Mouse (Mus musculus): ENCODE results near the gene Gm47995.

Gene Gm47995

DNA sequence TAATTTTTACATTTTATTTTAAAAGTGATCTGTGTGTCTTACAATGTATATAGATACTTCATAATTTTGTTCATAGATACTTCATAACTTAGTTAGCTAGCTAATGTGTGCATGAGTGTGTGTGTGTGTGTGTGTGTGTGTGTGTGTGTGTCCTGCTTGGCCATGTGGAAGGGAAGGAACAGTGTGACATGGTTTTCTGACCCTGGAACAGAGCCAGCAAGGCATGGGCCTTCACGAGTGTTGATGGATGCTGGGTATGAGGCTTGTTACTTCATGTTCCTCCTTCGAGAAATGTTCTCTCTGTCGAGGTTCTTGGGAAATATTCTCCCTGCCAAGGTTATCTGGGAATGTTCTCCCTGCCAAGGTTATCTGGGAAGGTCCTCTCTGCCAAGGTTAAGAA, 35.5 kb downstream of the Gm47995 start:
- no peak for DNase-seq

- no peak for DNase-seq
These were observed 37.3 kb downstream of the Gm47995 start for GRCm38 (mm10) chr1:151235574-151235973.

- peak; percentile 24 to 44 for DNase-seq
These were observed 38.1 kb downstream of the Gm47995 start for GRCm38 (mm10) chr1:151236141-151236930.

- DNase-seq: no peak
These were observed 39.5 kb downstream of the Gm47995 start for GRCm38 (mm10) chr1:151237780-151238179.

DNA sequence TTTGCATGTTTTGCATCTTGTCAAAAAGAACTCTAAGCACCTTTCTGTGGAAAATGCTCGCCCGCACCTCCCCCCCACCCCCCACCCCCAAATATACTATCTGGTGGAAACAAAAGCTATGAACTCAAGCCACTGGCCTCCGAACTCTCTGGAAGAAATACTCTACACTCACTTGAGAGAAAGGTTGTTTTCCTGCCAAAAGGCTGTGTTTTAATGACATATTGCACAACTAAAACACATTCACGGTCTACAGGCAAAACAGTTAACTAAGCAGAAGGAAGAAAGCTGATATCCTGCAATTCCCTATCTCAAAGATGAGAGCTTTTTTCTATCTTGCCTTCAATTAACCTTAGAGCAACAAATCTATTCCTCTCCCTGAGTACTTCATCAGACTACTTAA, 45.1 kb downstream of the Gm47995 start:
- no peak for DNase-seq

DNA sequence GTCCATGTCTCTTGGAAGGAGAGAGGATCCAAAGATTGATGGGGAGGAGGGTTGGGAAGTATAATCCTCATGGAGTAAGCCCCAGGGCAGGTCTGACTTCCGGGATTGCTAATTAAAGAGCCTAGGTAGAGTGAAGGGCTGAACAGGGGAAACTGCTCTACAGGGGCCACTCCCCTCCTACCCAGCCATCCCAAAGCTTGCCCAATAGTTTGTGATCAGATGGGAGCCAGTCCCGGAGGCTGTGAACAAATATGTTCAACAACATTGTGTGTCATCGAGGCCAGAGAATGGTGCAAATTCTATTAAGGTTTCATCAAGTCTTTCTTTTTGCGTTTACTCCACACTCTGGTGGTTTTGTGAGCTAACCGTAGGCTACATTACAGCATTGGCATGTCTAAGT, 45.8 kb downstream of the Gm47995 start:
- DNase-seq: no peak

- DNase-seq: peak in 1 of 2 experiments; percentile 26
These were observed 46.5 kb downstream of the Gm47995 start for GRCm38 (mm10) chr1:151244761-151245160.

DNA sequence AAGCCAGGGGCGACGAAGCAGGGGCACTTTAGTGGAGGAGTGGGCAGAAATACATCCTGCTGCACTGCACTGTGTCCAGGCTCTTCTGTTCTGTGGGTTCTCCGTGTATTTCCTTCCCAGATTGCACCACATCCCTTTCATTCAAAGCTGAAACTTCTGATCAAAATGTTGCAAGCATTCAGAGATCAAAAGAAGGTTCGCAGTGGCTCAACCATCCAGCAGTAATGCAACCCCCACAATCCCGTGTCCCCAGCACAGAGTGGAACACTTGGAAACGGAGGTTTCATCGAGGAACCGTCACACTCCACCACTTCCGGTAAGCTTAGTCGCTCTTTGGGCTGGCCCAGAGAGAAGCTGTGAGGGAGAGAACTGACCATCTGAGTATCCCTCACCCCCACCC, 46.9 kb downstream of the Gm47995 start:
- DNase-seq: peak in 1 of 2 experiments; percentile 40

DNA sequence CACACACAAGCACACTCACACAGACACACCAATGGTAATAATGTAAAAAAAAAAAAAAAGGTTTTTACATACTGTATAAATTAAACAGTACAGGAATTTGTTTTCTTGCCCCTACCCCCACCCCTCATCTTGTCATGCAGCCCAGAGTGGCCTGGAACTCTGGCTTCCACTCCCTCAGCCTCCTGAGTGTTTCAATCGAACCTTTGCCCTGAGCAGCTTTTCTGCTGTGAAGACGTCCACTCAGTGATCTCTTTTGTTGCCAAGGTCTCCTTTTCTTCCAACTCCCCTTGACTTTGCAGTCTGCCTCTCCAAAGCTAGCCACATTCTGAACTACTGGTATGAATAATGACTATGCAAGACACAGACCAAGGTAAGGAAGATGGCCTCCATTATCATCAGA, 47.6 kb downstream of the Gm47995 start:
- no peak for DNase-seq
